Mouse (Mus musculus) liver, embryonic 16.5 days (tissue): ENCODE results near the gene Cbll1. TPM values are rescaled to one million over a fixed set of nuclear protein-coding genes. Genes with fewer than 3 reads are reported as not detected.
A peak's percentile ranks its signal among the peaks of the same experiment; 100 is the strongest.

ENCODE experiments used
- ATAC-seq: fragments of 200-750 bp; cut with Nextera tagmentation; 2 replicates; pipeline ENCODE4 v1.8.0; 2017; ENCODE audit warnings: low read depth, mild to moderate bottlenecking, moderate number of reproducible peaks, moderate library complexity
- H3K27ac ChIP-seq: fragments of 300-500 bp; sonication (generic); 2 replicates; pipeline ENCODE4 v1.5.1; 2014; ENCODE audit warnings: mild to moderate bottlenecking, low read length
- H3K27me3 ChIP-seq: fragments of 300-500 bp; sonication (generic); 2 replicates; pipeline ENCODE4 v1.6.1; 2014; ENCODE audit warnings: low read depth, low read length, mixed read lengths; ENCODE audit not compliant: control insufficient read depth, insufficient read depth
- H3K36me3 ChIP-seq: fragments of 300-500 bp; sonication (generic); 2 replicates; pipeline ENCODE4 v1.6.1; 2014; ENCODE audit warnings: mild to moderate bottlenecking; ENCODE audit not compliant: control insufficient read depth, insufficient read depth
- H3K4me1 ChIP-seq: fragments of 300-500 bp; sonication (generic); 2 replicates; pipeline ENCODE4 v1.6.1; 2014; ENCODE audit warnings: low read depth, low read length, mixed read lengths; ENCODE audit not compliant: control insufficient read depth
- H3K4me2 ChIP-seq: fragments of 300-500 bp; sonication (generic); 2 replicates; pipeline ENCODE4 v1.6.1; 2014; ENCODE audit warnings: low read depth, low read length, mixed read lengths
- H3K4me3 ChIP-seq: fragments of 300-500 bp; sonication (generic); 2 replicates; pipeline ENCODE4 v1.5.1; 2014; ENCODE audit warnings: low read depth, mild to moderate bottlenecking, low read length
- H3K9ac ChIP-seq: fragments of 300-500 bp; sonication (generic); 2 replicates; pipeline ENCODE4 v1.6.1; 2014; ENCODE audit warnings: low read depth, low read length
- H3K9me3 ChIP-seq: fragments of 300-500 bp; sonication (generic); replicated peaks from 2 replicates; pipeline ENCODE4 v1.6.1; 2016; ENCODE audit warnings: low read length; ENCODE audit not compliant: control insufficient read depth
- WGBS: fragments of 180-500 bp; shearing (Covaris S2); extraction: QIAGEN DNeasy Blood & Tissue Kit; methylation state at CpG from one replicate; pipeline ENCODE4 v1.1.7; 2014; ENCODE audit not compliant: insufficient replicate concordance; 5-methylcytosine and 5-hydroxymethylcytosine counted together
- polyA plus RNA-seq: library from polyadenylated mRNA; unstranded; fragments of >200 nt; fragmentation: Nextera tagmentation; extraction: Ambion mirVana; gene quantifications from 2 replicates; pipeline ENCODE4 v1.2.1, GENCODE M21; 2015

The Cbll1 gene
- polyA plus RNA-seq, result 3.6 and 4.7 TPM in 2 replicates

DNA sequence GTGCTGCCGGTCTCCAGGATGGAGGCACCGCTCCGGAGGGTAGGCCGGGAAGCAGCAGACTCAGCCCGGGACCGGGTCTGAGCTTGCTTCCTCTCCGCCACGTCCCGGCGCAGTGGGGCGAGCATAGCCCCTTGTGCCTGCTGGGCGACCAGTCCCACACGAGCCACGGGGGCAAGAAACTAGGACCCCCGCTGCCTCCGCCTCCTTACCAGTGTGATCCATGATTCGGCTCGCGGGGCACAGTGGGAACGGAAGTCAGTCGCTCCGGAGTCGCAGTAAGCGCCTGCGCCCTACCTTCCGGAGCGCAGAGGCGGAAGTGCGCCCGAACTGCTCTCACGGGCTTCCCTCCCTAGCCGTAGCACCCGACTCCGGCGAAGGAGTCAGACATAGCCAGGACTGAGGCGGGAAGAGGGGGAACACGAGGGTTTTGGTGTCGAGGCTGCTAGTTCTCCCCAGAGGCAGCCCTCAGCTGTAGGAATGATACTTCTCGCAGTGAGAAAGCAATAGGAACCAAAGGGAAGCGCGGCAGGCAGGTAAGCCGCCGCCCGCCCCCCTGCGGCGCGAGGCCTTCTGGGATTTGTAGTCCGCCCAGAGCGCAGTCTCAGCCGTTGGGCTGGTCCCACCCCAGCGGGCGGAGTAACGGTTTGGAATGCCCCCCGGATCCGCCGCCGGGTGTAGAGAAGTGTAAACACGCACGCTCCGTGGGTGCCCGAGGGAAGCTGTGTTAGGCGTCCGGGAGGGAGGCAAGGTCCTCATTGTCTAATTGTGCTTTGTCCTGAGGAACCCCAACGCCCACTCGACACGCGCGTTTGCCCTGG, at the start of gene Cbll1:
Gene Cbll1 (minus strand): TSS at position 303 of the 818 bp plus-strand sequence.
- Histone ChIP-seq H3K9me3 (no peaks in the 10 kb centered on the region), H3K4me1 (peaks cover 13% of the 10 kb centered on the region), H3K36me3 (no peaks in the 10 kb centered on the region; the same call in 1 of the 2 replicates), H3K4me2 (peak within 1 kb of the TSS; percentile 87), H3K27ac (peak within 1 kb of the TSS; percentile 26), H3K27me3 (no peaks in the 10 kb centered on the region), H3K9ac (peak within 1 kb of the TSS; percentile 93), H3K4me3 (peak within 1 kb of the TSS; percentile 96)
- WGBS, result under 1% methylated on average over 68 of the region's 68 CpGs
- ATAC-seq, result peak; percentile 98

DNA sequence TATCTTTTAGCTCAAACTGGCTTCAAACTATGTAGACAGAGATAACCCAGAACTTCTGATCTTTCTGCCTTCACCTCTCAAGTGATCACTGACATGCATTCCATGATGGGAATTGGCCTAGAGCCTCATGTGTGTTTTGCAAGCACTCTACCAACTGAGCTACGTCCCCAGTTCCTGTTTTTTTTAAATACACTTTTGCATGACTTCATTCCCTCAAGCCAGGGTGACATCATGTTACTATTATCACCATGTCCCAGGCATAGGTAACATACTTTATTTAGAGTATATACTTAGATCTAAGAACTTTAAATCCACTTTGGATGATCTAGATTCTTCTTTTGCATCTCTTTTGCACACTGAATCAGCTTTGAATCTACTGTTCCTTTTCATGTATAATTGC, 46.6 kb upstream of the Cbll1 start:
- ATAC-seq, result no peak
- no peak overlapping the region for H3K4me2 ChIP-seq
- H3K27me3 ChIP-seq, result no peaks in the 10 kb centered on the region; the same call in 1 of the 2 replicates
- H3K9me3 ChIP-seq, result no peaks in the 10 kb centered on the region
- H3K36me3 ChIP-seq, result no peaks in the 10 kb centered on the region
- H3K27ac ChIP-seq, result no peak overlapping the region
- no peak overlapping the region for H3K9ac ChIP-seq
- H3K4me3 ChIP-seq, result no peak overlapping the region
- WGBS, result 19% methylated on average over 1 of the region's 1 CpGs
- no peaks in the 10 kb centered on the region for H3K4me1 ChIP-seq

DNA sequence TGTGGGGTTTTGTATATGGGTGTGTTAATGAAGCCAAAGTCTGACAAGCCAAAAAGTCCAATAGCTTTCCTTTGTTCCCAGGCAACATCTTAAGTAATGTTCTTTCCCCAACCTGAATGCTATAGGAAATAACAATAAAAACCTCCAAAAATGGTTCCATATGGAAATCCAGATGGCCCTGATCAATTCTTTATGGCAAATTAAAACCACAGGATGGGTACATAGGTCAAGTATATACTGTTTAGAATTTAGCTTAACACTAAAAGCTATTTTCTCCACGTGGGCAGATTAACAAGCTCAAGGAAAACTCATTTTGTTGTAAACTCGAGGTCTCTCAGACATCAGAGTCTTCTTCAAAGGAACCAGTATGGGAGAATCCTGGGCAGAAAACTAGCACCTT, 45.8 kb upstream of the Cbll1 start:
- no peak for ATAC-seq
- Histone ChIP-seq H3K9me3 (no peaks in the 10 kb centered on the region), H3K27me3 (no peaks in the 10 kb centered on the region; the same call in 1 of the 2 replicates), H3K9ac (no peak overlapping the region), H3K36me3 (no peaks in the 10 kb centered on the region), H3K27ac (no peak overlapping the region), H3K4me1 (no peaks in the 10 kb centered on the region), H3K4me2 (no peak overlapping the region), H3K4me3 (no peak overlapping the region)
- WGBS, result 36% methylated on average over 2 of the region's 2 CpGs

DNA sequence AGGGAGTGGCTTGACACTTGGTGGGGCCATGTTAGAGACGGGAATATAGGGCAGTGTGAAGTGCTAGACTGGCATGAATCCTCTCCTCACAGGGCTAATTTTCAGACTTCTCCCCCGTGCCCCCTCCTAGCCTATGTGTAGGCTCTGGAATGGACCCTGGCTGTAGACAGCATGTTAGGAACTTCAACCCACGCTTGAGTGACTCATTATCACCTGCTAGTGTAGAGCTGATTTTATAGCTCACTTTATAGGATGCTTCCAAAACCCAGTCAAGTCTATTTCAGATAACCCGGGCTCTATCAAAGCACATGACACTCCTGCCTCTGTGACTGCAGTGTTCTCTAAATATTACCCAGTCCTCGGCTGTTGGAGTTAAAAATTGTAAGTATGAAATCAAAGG, 42.1 kb upstream of the Cbll1 start:
- Histone ChIP-seq H3K4me3 (no peak overlapping the region), H3K4me1 (no peaks in the 10 kb centered on the region), H3K27ac (no peak overlapping the region), H3K4me2 (no peak overlapping the region), H3K9ac (no peak overlapping the region), H3K36me3 (no peaks in the 10 kb centered on the region), H3K27me3 (no peaks in the 10 kb centered on the region), H3K9me3 (no peaks in the 10 kb centered on the region)
- 45% methylated on average over 5 of the region's 5 CpGs for WGBS
- ATAC-seq, result no peak

DNA sequence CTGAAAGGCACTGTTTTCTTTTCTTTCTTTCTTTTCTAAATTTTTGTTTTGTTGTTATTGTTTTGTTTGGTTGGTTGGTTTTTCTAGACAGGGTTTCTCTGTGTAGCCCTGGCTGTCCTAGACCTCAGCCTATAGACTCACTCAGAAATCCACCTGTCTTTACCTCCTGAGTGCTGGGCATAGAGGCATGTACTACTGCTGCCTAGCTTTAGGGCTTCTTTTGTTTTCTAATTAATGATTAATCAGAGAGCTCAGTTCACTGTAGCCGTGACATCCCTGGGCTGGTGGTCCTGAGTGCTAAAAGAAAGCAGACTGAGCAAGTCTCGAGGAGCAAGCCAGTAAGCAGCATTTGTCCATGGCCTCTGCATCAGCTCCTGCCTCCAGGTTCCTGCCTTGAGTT, 40.4 kb upstream of the Cbll1 start:
- Histone ChIP-seq H3K27ac (no peak overlapping the region), H3K4me2 (no peak overlapping the region), H3K9ac (no peak overlapping the region), H3K36me3 (no peaks in the 10 kb centered on the region), H3K4me3 (no peak overlapping the region), H3K27me3 (no peaks in the 10 kb centered on the region), H3K9me3 (no peaks in the 10 kb centered on the region), H3K4me1 (no peaks in the 10 kb centered on the region)
- 39% methylated on average over 2 of the region's 2 CpGs for WGBS
- ATAC-seq, result no peak

DNA sequence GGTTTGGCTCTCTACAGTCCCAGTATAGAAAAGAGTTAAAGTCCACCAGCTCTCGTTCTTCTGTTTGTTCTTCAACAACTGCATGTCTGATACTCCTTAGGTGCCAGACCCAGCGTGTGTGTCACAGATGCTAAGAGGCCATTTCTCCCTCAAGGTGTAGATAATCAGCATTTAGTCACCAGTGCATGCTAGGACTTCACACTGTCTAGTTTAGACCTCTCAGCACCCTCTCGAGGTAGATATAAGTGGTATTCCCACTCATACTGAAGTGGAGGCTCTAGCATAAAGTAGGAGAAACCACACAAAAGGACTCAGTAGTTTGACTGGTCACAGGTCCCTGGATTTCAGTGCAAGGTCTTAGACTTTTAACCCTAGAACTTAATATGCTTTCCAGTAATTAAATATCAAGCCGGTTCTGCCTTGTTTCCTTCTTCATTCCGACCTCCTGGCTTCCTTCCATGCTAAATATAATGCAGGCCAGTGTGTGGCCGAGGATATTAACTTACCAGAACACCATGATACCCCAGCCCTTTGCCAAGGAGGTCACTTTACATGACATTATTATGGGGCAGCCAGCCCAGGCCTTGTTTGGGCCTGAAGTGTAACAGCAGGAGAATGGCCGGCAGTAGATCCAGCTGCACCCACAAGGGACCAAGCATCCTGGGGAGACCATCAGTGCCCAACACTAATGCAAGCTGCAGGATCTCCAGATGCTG, 38.3 kb upstream of the Cbll1 start:
- no peak overlapping the region for H3K9ac ChIP-seq
- no peak for ATAC-seq
- H3K36me3 ChIP-seq, result no peaks in the 10 kb centered on the region
- H3K27ac ChIP-seq, result no peak overlapping the region
- H3K4me3 ChIP-seq, result no peak overlapping the region
- H3K4me2 ChIP-seq, result no peak overlapping the region
- no peaks in the 10 kb centered on the region for H3K9me3 ChIP-seq
- 52% methylated on average over 7 of the region's 7 CpGs for WGBS
- no peaks in the 10 kb centered on the region for H3K4me1 ChIP-seq
- H3K27me3 ChIP-seq, result no peaks in the 10 kb centered on the region

DNA sequence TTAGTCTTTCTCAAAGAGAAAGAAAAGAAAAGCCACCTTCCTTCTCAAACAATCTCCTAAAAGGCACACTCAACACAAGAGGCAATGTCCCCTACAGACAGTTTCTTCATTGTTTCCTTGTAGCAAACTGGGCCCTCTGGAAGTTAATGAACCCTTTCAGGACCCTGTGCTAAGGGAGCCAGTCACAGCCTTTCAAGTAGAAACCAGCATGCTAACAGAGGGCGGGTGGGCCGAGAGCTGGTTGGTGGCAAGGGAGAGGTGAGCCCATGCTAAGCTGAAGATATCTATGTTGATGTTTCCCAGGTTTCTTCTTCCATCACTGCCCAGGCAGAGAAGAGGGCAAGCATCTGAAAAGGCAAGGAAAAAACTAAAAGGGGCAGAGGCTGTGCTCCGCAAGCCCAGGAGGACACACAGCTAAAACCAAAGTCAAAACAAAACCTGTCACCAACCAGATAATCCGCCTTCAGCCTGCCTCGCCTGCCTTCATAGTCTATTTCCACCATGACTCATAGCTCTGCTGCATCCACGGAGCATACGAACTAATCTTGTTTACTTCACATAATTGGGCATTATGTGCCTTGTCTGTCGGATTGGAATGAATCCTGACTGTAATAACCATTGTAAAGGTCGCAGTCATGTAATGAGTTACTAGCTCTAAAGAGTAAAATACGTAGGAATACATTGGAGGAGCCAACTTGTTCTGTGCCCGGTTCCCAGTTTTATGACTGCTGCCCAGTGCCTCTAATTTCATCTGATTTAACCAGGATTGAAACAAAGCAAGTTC, 34.8 kb upstream of the Cbll1 start:
- Histone ChIP-seq H3K27ac (no peak overlapping the region), H3K4me1 (no peaks in the 10 kb centered on the region), H3K4me2 (no peak overlapping the region), H3K4me3 (no peak overlapping the region), H3K9ac (no peak overlapping the region), H3K36me3 (no peaks in the 10 kb centered on the region), H3K9me3 (no peaks in the 10 kb centered on the region), H3K27me3 (no peaks in the 10 kb centered on the region)
- WGBS, result 56% methylated on average over 11 of the region's 11 CpGs
- ATAC-seq, result no peak

DNA sequence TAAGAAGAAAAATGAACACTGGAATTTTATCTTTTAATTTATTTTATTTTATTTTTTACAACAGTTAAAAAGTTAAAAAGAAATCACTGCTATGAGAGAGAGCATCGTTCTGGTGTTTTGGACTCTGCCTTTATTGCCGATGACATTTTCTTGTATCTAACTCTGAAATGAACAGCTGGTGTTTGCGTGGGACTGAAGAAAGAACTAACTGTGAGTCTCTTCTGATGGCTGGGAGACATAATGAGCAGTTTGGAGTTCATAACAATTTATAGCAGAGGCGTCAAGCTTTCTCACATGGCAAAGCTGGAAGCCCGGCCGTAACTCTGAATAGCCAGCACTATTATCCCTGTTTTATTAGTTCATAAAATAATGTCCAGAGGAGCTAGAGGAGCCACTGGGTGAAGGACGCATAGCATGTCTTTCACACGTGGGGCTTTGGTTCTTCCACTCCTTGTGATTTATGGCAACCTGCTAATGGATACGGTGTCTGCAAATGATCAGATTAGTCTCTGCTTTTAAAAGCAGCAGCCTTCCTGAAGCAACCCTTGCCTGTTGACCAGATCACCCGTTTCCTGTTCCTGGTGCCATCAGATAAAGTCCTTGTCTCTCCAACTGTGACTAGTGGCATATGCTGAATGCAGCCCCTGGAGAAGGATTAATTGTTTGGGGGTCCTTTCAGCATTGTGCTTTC, 33.9 kb upstream of the Cbll1 start:
- H3K36me3 ChIP-seq, result no peaks in the 10 kb centered on the region
- H3K27ac ChIP-seq, result no peak overlapping the region
- H3K4me1 ChIP-seq, result no peaks in the 10 kb centered on the region
- no peak overlapping the region for H3K4me2 ChIP-seq
- no peak overlapping the region for H3K9ac ChIP-seq
- no peaks in the 10 kb centered on the region for H3K27me3 ChIP-seq
- ATAC-seq, result no peak
- H3K9me3 ChIP-seq, result no peaks in the 10 kb centered on the region
- WGBS, result 46% methylated on average over 10 of the region's 10 CpGs
- H3K4me3 ChIP-seq, result no peak overlapping the region
